8 mouse cellular contexts compared by ENCODE assay signal in the genomic region with DNA sequence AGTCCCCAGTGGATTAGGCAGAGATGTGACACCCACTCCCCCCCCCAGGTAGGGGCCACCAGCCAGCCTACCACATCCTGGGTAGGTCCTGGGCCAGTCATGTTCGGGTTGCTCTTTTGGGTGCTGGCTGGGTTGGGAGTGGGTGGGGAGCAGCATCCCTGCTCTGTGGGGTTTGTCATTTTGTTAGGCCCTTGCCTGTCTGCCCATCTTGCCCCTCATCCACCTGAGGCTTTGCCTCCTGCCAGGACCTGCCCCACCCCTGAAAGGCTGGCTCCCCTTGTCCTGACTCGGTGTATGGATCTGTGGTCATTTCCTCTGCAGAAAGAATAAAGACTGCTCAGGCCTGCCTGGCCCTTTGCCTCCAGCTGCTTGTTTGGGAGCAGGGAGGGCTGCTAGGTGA. TPM values are rescaled to one million over a fixed set of nuclear protein-coding genes. Genes with fewer than 3 reads are reported as not detected.
DNase-seq lines count a peak whose midpoint lies in the region; ATAC-seq lines count a peak whose summit lies in the region.

No protein-coding gene starts in this region.

- no peaks in the 10 kb centered on the region for H3K27me3 ChIP-seq in kidney, embryonic 14.5 days (ENCODE audit: control insufficient read depth, insufficient read depth, low read length)
- H3K27me3 ChIP-seq in embryonic facial prominence, embryonic 14.5 days (replicated peaks; ENCODE audit: control insufficient read depth, insufficient read depth, low read length) = no peaks in the 10 kb centered on the region
- no peaks in the 10 kb centered on the region for H3K27me3 ChIP-seq in limb, embryonic 15.5 days

- peaks cover 17% of the 10 kb centered on the region for H3K36me3 ChIP-seq in kidney, embryonic 14.5 days (ENCODE audit: control insufficient read depth, insufficient read depth, low read length)
- H3K36me3 ChIP-seq in embryonic facial prominence, embryonic 14.5 days (ENCODE audit: control insufficient read depth, insufficient read depth, low read length) = peaks cover 6% of the 10 kb centered on the region
- peaks cover 14% of the 10 kb centered on the region for H3K36me3 ChIP-seq in limb, embryonic 15.5 days

- H3K9ac ChIP-seq in kidney, embryonic 14.5 days (ENCODE audit: low read depth, low read length) = no peak overlapping the region; the same call in 1 of the 2 replicates
- H3K9ac ChIP-seq in embryonic facial prominence, embryonic 14.5 days (ENCODE audit: low read depth, low read length) = peak overlapping the region; percentile 97
- H3K9ac ChIP-seq in limb, embryonic 15.5 days = no peak overlapping the region

- ATAC-seq in kidney, embryonic 14.5 days (ENCODE audit: low FRiP score, low TSS enrichment) = no peak
- ATAC-seq in embryonic facial prominence, embryonic 14.5 days (ENCODE audit: low read depth) = no peak
- ATAC-seq in limb, embryonic 15.5 days (ENCODE audit: insufficient number of reproducible peaks, low FRiP score, low TSS enrichment, low read depth) = no peak

- DNase-seq in kidney, postnatal 4 days = no peak
- no peak for DNase-seq in embryonic facial prominence, embryonic 14.5 days (ENCODE audit: low spot score)
- DNase-seq in spleen, adult 18-20 months = no peak
- DNase-seq in layer of hippocampus, postnatal 25 days (ENCODE audit: extremely low spot score in 1 of 2, low spot score in 1 of 2) = no peak
- DNase-seq in frontal cortex, adult 2 months (ENCODE audit: extremely low spot score in 1 of 2, low spot score in 1 of 2) = no peak

- H3K4me2 ChIP-seq in kidney, embryonic 14.5 days (replicated peaks; ENCODE audit: low read depth, low read length) = peak overlapping the region; percentile 74; the same call in 1 of the 2 replicates
- peak overlapping the region; percentile 75; the same call in 1 of the 2 replicates for H3K4me2 ChIP-seq in embryonic facial prominence, embryonic 14.5 days (ENCODE audit: low read depth, low read length)
- H3K4me2 ChIP-seq in limb, embryonic 15.5 days = peak overlapping the region; percentile 72

- no peak overlapping the region for H3K27ac ChIP-seq in kidney, embryonic 14.5 days (ENCODE audit: low read depth, low read length)
- peak overlapping the region; percentile 70 for H3K27ac ChIP-seq in brown adipose tissue, adult 24 weeks (replicated peaks; ENCODE audit: low read depth, low read length)
- no peak overlapping the region for H3K27ac ChIP-seq in embryonic facial prominence, embryonic 14.5 days (replicated peaks; ENCODE audit: low read depth, low read length)
- no peak overlapping the region for H3K27ac ChIP-seq in limb, embryonic 15.5 days

- H3K4me1 ChIP-seq in kidney, embryonic 14.5 days (ENCODE audit: control insufficient read depth, insufficient read depth, low read length) = 0 out of 2 replicates have a peak, but pooled peaks cover 6% of the 10 kb centered on the region
- H3K4me1 ChIP-seq in brown adipose tissue, adult 24 weeks (ENCODE audit: control insufficient read depth, insufficient read depth, insufficient read length, low read length) = no peaks in the 10 kb centered on the region; the same call in 1 of the 2 replicates
- peaks cover 13% of the 10 kb centered on the region for H3K4me1 ChIP-seq in embryonic facial prominence, embryonic 14.5 days (ENCODE audit: control insufficient read depth, insufficient read depth, low read length)
- peaks cover 17% of the 10 kb centered on the region for H3K4me1 ChIP-seq in limb, embryonic 15.5 days

- 85% methylated on average over 2 of the region's 2 CpGs for WGBS in kidney, embryonic 14.5 days
- 69% methylated on average over 2 of the region's 2 CpGs for WGBS in embryonic facial prominence, embryonic 14.5 days
- WGBS in limb, embryonic 15.5 days = 76% methylated on average over 2 of the region's 2 CpGs

- no peaks in the 10 kb centered on the region for H3K9me3 ChIP-seq in kidney, embryonic 14.5 days (ENCODE audit: control insufficient read depth, low read length)
- no peaks in the 10 kb centered on the region for H3K9me3 ChIP-seq in embryonic facial prominence, embryonic 14.5 days (ENCODE audit: control insufficient read depth, low read length)
- H3K9me3 ChIP-seq in limb, embryonic 15.5 days = no peaks in the 10 kb centered on the region

- H3K4me3 ChIP-seq in kidney, embryonic 14.5 days (ENCODE audit: low read length) = peak overlapping the region; percentile 97; the same call in 1 of the 2 replicates
- peak overlapping the region; percentile 73 for H3K4me3 ChIP-seq in brown adipose tissue, adult 24 weeks (ENCODE audit: insufficient read depth, low read depth, low read length)
- H3K4me3 ChIP-seq in embryonic facial prominence, embryonic 14.5 days (ENCODE audit: low read depth, low read length) = 0 out of 2 replicates have a peak overlapping the region, but pooled peaks have one; percentile 93
- no peak overlapping the region for H3K4me3 ChIP-seq in limb, embryonic 15.5 days

RNA-seq across cellular contexts. Expression of gene Map1lc3a, which starts 1.6 kb away (rescaled TPM):
- polyA plus RNA-seq in kidney, embryonic 14.5 days (2014; fragmentation: Nextera tagmentation; extraction: Ambion mirVana) = 135 and 136 TPM in 2 replicates
- 428 and 471 TPM in 2 replicates for polyA plus RNA-seq in brown adipose tissue, adult 24 weeks (2012; ENCODE audit: insufficient read depth, insufficient read length, missing spikeins)
- polyA plus RNA-seq in embryonic facial prominence, embryonic 14.5 days (2014; fragmentation: Nextera tagmentation; extraction: Ambion mirVana) = 241 and 248 TPM in 2 replicates
- polyA plus RNA-seq in limb, embryonic 15.5 days (2015; fragmentation: Nextera tagmentation; extraction: Ambion mirVana) = 205 and 220 TPM in 2 replicates
- total RNA-seq in layer of hippocampus, postnatal 25 days (2021) = 100 to 1,000 TPM; 252 to 300 TPM
- polyA plus RNA-seq in frontal cortex, adult 2 months (2012; rRNA removed) = 387 and 406 TPM in 2 replicates

RNA-seq across cellular contexts. Expression of gene Dynlrb1, which starts 41.4 kb away (rescaled TPM):
- polyA plus RNA-seq in kidney, embryonic 14.5 days (2014; fragmentation: Nextera tagmentation; extraction: Ambion mirVana) = 431 and 544 TPM in 2 replicates
- 372 and 376 TPM in 2 replicates for polyA plus RNA-seq in brown adipose tissue, adult 24 weeks (2012; ENCODE audit: insufficient read depth, insufficient read length, missing spikeins)
- polyA plus RNA-seq in embryonic facial prominence, embryonic 14.5 days (2014; fragmentation: Nextera tagmentation; extraction: Ambion mirVana) = 453 and 460 TPM in 2 replicates
- 443 and 453 TPM in 2 replicates for polyA plus RNA-seq in limb, embryonic 15.5 days (2015; fragmentation: Nextera tagmentation; extraction: Ambion mirVana)
- 100 to 1,000 TPM; 321 to 331 TPM for total RNA-seq in layer of hippocampus, postnatal 25 days (2021)
- polyA plus RNA-seq in frontal cortex, adult 2 months (2012; rRNA removed) = 830 and 929 TPM in 2 replicates
